In the genomic region with DNA sequence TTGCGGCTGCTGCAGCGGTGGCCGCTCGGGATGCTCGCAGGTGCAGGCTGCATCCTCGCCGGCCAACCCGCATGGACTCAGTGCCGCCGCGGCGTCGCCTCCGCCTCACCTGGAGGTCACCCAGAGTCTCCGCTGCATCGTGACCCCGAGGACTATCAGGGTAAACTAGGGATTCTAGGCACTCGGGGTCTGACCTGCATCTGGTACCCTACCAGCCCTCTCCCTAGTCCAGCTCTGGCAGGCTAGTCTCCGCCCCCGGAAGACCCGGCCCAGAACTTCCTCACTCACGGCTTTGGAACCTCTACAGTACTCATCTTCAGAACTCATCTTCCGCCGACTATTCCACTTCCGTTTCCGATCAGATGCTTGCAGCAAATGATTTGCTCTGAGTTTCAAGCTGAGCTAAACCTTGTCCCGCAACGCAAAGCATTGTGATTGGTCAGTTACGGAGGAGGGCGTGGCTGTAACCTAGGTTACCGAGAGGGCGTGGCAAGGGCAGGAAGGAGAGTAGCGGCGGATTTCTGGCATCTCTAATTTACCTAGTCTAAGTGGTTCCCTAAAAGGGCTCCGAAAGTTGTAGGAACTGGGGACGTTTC, we compare ENCODE assay signal across 8 mouse cellular contexts. TPM values are rescaled to one million over a fixed set of nuclear protein-coding genes. Genes with fewer than 3 reads are reported as not detected.
DNase-seq lines count a peak whose midpoint lies in the region; ATAC-seq lines count a peak whose summit lies in the region.

A gene (minus strand): TSS at position 325 of the 596 bp plus-strand sequence.

- no peak within 1 kb of the TSS for H3K27ac ChIP-seq in lung, embryonic 16.5 days (ENCODE audit: low read length)

- peaks cover 6% of the 10 kb centered on the region for H3K4me1 ChIP-seq in lung, embryonic 16.5 days (replicated peaks; ENCODE audit: control insufficient read depth, insufficient read depth, low read length)

- under 1% methylated on average over 36 of the region's 36 CpGs for WGBS in lung, embryonic 16.5 days

- H3K4me3 ChIP-seq in lung, embryonic 16.5 days (ENCODE audit: low read length) = peak within 1 kb of the TSS; percentile 84

- no peaks in the 10 kb centered on the region for H3K27me3 ChIP-seq in lung, embryonic 16.5 days (ENCODE audit: control insufficient read depth, insufficient read depth, low read depth, low read length)

- DNase-seq in MEL-GATA-1-ER (ENCODE audit: extremely low read depth, low read depth) = peak; percentile 95
- peak; percentile 98 for DNase-seq in cerebellum, adult 8-10 months
- peak; percentile 96 for DNase-seq in forelimb bud, embryonic 11.5 days (ENCODE audit: low read depth, low spot score)
- DNase-seq in layer of hippocampus, adult 9-10 months (ENCODE audit: low spot score) = peak; percentile 99
- DNase-seq in ovary, postnatal 10 days (ENCODE audit: low spot score) = peak; percentile 98
- DNase-seq in thymus, postnatal 10 days (ENCODE audit: low spot score in 2 of 2) = peak; percentile 99

- peak within 1 kb of the TSS; percentile 90 for H3K4me2 ChIP-seq in lung, embryonic 16.5 days (ENCODE audit: low read depth, low read length)

- ATAC-seq in hematopoietic stem cell, adult 5-6 weeks (replicated peaks in 1 of 2; ENCODE audit: insufficient read depth in 1 of 2, low FRiP score in 2 of 2, low TSS enrichment in 1 of 2, low read depth in 1 of 2, poor library complexity in 2 of 2, severe bottlenecking in 2 of 2) = peak; percentile 98 to 99
- ATAC-seq in lung, embryonic 16.5 days (ENCODE audit: low read depth) = peak; percentile 99

- H3K9ac ChIP-seq in lung, embryonic 16.5 days (ENCODE audit: low read length) = peak within 1 kb of the TSS; percentile 68

- 0 out of 2 replicates have a peak, but pooled peaks cover 1% of the 10 kb centered on the region for H3K36me3 ChIP-seq in lung, embryonic 16.5 days (ENCODE audit: control insufficient read depth, insufficient read depth, low read length)

- H3K9me3 ChIP-seq in lung, embryonic 16.5 days (ENCODE audit: control insufficient read depth, low read length) = no peaks in the 10 kb centered on the region

RNA-seq across cellular contexts. Expression of the gene that starts here (rescaled TPM):
- 16.6 and 22.2 TPM in 2 replicates for total RNA-seq in hematopoietic stem cell, adult 5-6 weeks (2017)
- polyA plus RNA-seq in lung, embryonic 16.5 days (2015; fragmentation: Nextera tagmentation; extraction: Ambion mirVana) = 26.0 and 30.1 TPM in 2 replicates
